Mouse (Mus musculus) midbrain, embryonic 14.5 days (tissue): ENCODE data around the gene Mms19. TPM values are rescaled to one million over a fixed set of nuclear protein-coding genes. Genes with fewer than 3 reads are reported as not detected.

ENCODE experiments used
- ATAC-seq: fragments of 200-750 bp; cut with Nextera tagmentation; 2 replicates; pipeline ENCODE4 v1.8.0; 2017; ENCODE audit warnings: moderate number of reproducible peaks, moderate library complexity; ENCODE audit not compliant: low FRiP score, low TSS enrichment
- DNase-seq: peaks from one replicate; pipeline ENCODE4 v3.0.0-alpha.2; 2015
- H3K27ac ChIP-seq: fragments of 300-500 bp; sonication (generic); replicated peaks from 2 replicates; pipeline ENCODE4 v1.5.1; 2014; ENCODE audit warnings: mild to moderate bottlenecking, low read depth, low read length, moderate library complexity
- H3K27me3 ChIP-seq: fragments of 300-500 bp; sonication (generic); 2 replicates; pipeline ENCODE4 v1.6.1; 2014; ENCODE audit warnings: low read length, control low read depth, mixed read lengths; ENCODE audit not compliant: control insufficient read depth, insufficient read depth
- H3K36me3 ChIP-seq: fragments of 300-500 bp; sonication (generic); 2 replicates; pipeline ENCODE4 v1.6.1; 2014; ENCODE audit warnings: low read length, control low read depth; ENCODE audit not compliant: control insufficient read depth, insufficient read depth
- H3K4me1 ChIP-seq: fragments of 300-500 bp; sonication (generic); 2 replicates; pipeline ENCODE4 v1.6.1; 2014; ENCODE audit warnings: mild to moderate bottlenecking, antibody characterized with exemption, low read length, control low read depth; ENCODE audit not compliant: control insufficient read depth, insufficient read depth
- H3K4me2 ChIP-seq: fragments of 300-500 bp; sonication (generic); 2 replicates; pipeline ENCODE4 v1.6.1; 2014; ENCODE audit warnings: mild to moderate bottlenecking, low read length, moderate library complexity
- H3K4me3 ChIP-seq: fragments of 300-500 bp; sonication (generic); replicated peaks from 2 replicates; pipeline ENCODE4 v1.5.1; 2014; ENCODE audit warnings: low read depth, low read length
- H3K9ac ChIP-seq: fragments of 300-500 bp; sonication (generic); replicated peaks from 2 replicates; pipeline ENCODE4 v1.6.1; 2014; ENCODE audit warnings: mild to moderate bottlenecking, low read length, moderate library complexity
- H3K9me3 ChIP-seq: fragments of 300-500 bp; sonication (generic); 2 replicates; pipeline ENCODE4 v1.6.1; 2016; ENCODE audit warnings: low read length, control low read depth, mixed read lengths; ENCODE audit not compliant: control insufficient read depth
- WGBS: fragments of 180-500 bp; shearing (Covaris S2); extraction: QIAGEN DNeasy Blood & Tissue Kit; methylation state at CpG from one replicate; pipeline ENCODE4 v1.1.7; 2014; 5-methylcytosine and 5-hydroxymethylcytosine counted together
- polyA plus RNA-seq: library from polyadenylated mRNA; unstranded; fragments of >200 nt; fragmentation: Nextera tagmentation; extraction: Ambion mirVana; gene quantifications from 2 replicates; pipeline ENCODE4 v1.2.1, GENCODE M21; 2014

Gene Mms19
- polyA plus RNA-seq, 1 experiment from 2014 or later, result 30.4 TPM

DNA sequence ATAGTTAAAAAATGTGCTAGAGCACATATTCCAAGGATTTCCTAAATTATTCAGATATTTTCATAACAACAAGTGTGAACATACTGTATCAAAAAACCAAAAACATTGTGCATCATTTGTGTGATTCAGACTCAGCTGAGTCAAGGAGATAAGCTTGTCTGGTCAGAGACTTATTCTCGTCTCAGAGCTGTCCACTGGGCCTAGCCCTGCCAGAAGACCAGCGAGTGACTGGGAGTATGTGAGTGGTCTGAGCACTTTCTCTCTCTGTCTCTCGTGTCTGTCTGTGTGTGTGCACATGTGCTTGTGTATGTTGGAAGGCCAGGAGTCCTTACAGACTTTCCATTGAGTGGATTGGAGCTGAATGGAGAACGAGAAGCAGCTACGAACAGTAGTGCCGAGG, 34.0 kb upstream of the Mms19 start:
- ATAC-seq (no peak), DNase-seq (no peak)
- no peaks in the 10 kb centered on the region for H3K9me3 ChIP-seq
- no peak overlapping the region for H3K9ac ChIP-seq
- no peaks in the 10 kb centered on the region for H3K4me1 ChIP-seq
- no peak overlapping the region for H3K4me3 ChIP-seq
- H3K4me2 ChIP-seq, result no peak overlapping the region
- WGBS, result 83% methylated on average over 6 of the region's 6 CpGs
- H3K27me3 ChIP-seq, result no peaks in the 10 kb centered on the region
- no peak overlapping the region for H3K27ac ChIP-seq
- H3K36me3 ChIP-seq, result no peaks in the 10 kb centered on the region

DNA sequence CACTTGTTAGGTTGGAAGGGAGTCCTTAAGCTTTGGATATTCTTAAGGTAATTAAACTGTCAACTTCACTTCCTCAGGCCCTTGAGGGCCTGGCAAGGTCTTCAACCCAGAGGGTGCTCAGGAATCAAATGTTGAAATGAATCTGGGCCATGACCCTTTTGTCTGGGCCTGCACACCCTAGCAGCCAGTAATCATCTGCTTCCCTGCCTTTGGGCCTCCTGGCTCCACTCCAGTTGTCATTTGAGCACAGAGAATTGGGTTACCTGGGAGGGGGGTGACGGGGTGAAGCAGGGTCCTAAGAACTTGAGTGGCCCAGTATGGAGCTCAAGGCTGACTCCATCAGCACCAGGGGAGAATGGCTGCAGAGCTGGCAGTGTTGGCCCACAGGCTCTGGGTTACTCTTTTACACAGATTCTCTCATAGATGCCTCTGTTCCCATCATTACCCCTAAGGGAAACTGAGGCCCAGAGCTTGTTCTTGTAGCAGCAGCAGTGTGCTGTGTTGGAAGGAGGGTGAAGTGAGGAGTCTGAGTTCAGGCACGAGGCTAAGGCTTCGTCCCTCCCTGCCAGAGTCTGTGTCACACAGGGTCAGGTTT, 33.4 kb upstream of the Mms19 start:
- DNase-seq (no peak), ATAC-seq (no peak)
- no peak overlapping the region for H3K9ac ChIP-seq
- no peaks in the 10 kb centered on the region for H3K27me3 ChIP-seq
- no peaks in the 10 kb centered on the region for H3K9me3 ChIP-seq
- H3K4me2 ChIP-seq, result no peak overlapping the region
- H3K27ac ChIP-seq, result no peak overlapping the region
- H3K36me3 ChIP-seq, result no peaks in the 10 kb centered on the region
- H3K4me3 ChIP-seq, result no peak overlapping the region
- WGBS, result 88% methylated on average over 3 of the region's 3 CpGs
- no peaks in the 10 kb centered on the region for H3K4me1 ChIP-seq

DNA sequence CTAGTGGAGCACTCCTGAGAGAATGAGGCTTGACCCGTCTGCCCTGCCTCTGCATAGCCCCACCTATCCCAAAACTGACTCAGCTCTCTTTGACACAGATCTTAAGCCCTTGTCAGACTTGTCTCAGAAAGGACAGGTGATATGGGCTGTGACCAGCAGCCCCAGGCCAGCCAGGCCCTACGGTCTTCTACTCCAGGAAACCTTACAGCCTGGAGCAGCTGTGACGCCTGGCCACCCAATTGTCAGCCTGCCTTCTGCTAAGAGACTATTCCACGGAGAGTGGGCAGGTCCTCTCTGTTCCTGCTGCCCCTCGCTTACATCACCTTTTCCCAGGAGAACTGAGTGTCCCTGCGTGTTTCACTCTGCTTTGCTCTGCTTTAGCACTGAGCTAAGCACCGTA, 30.2 kb upstream of the Mms19 start:
- no peak overlapping the region for H3K4me2 ChIP-seq
- H3K27ac ChIP-seq, result no peak overlapping the region
- H3K36me3 ChIP-seq, result no peaks in the 10 kb centered on the region
- ATAC-seq (no peak), DNase-seq (no peak)
- no peak overlapping the region for H3K9ac ChIP-seq
- WGBS, result 81% methylated on average over 7 of the region's 7 CpGs
- no peaks in the 10 kb centered on the region for H3K9me3 ChIP-seq
- H3K4me1 ChIP-seq, result no peaks in the 10 kb centered on the region
- H3K4me3 ChIP-seq, result no peak overlapping the region
- no peaks in the 10 kb centered on the region for H3K27me3 ChIP-seq

DNA sequence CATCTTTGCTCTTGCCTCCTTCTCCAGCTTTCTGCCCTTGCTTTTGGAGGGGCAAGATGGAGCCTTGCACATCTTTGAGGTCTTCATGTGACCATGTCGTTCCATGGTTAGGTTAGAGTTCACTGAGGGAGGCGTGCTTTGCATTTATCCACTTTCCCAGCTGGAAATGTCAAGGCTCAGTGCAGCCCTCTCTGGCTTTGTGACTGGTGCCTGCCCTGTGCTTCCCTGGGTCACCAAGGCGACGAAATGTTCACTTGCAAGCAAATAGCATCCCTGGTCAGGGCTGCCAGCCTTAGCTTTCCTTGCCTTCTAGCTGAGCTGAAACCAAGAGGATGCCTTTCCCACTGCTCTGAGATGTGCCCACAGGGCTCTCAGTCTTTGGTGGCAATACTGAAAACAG, 29.5 kb upstream of the Mms19 start:
- Histone ChIP-seq H3K4me1 (no peaks in the 10 kb centered on the region), H3K9ac (no peak overlapping the region), H3K4me2 (no peak overlapping the region), H3K27me3 (no peaks in the 10 kb centered on the region), H3K4me3 (no peak overlapping the region), H3K27ac (no peak overlapping the region), H3K36me3 (no peaks in the 10 kb centered on the region), H3K9me3 (no peaks in the 10 kb centered on the region)
- 36% methylated on average over 4 of the region's 4 CpGs for WGBS
- DNase-seq (no peak), ATAC-seq (no peak)

DNA sequence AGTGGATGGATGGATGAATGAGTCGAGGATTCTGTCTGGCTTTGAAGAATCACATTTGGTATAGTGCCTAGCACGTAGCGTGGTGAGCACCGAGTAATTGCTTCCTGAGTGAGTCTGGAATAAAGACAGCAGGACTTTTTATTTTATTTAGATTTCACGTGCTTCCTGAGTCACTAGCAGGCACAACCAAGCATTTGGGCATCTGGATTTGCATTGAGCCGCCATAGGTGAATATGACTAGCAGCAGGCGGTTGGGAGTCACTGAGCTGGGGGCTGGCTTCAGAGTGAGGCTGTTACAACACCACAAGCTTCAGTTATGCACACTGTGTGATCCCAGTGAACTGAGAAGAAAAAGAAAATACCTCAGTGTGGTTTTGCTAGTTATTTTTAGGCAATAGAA, 28.1 kb upstream of the Mms19 start:
- 73% methylated on average over 7 of the region's 7 CpGs for WGBS
- DNase-seq, result no peak

DNA sequence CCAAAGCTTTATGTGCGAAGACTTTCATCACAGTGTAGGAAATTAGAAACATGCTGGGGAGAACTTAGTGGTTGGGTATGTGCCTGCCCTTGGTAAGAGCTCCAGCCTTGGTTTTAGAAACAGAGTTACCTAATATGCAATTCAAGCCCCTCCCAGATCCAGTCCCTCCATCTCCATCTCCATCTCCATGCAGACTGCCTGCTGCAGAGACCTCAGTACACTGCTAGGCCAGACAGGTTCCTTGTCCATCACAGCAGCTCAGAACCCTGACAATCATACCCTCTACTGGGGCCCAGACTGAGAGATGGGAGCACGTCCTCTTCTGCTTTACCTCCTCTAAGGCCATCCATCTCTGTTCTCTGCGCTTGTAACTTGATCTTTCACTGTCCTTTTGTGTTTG, 27.6 kb upstream of the Mms19 start:
- no peak overlapping the region for H3K9ac ChIP-seq
- ATAC-seq (no peak), DNase-seq (no peak)
- no peak overlapping the region for H3K27ac ChIP-seq
- H3K4me2 ChIP-seq, result no peak overlapping the region
- 64% methylated on average over 3 of the region's 3 CpGs for WGBS
- H3K4me1 ChIP-seq, result no peaks in the 10 kb centered on the region
- no peaks in the 10 kb centered on the region for H3K9me3 ChIP-seq
- no peaks in the 10 kb centered on the region for H3K27me3 ChIP-seq
- no peak overlapping the region for H3K4me3 ChIP-seq
- H3K36me3 ChIP-seq, result no peaks in the 10 kb centered on the region

More for the DNA sequence above, 28.1 kb upstream of the Mms19 start:
- Histone ChIP-seq H3K27ac (no peak overlapping the region), H3K36me3 (no peaks in the 10 kb centered on the region), H3K4me3 (no peak overlapping the region), H3K9me3 (no peaks in the 10 kb centered on the region), H3K27me3 (no peaks in the 10 kb centered on the region), H3K4me2 (no peak overlapping the region), H3K9ac (no peak overlapping the region), H3K4me1 (no peaks in the 10 kb centered on the region)
- ATAC-seq, result no peak

DNA sequence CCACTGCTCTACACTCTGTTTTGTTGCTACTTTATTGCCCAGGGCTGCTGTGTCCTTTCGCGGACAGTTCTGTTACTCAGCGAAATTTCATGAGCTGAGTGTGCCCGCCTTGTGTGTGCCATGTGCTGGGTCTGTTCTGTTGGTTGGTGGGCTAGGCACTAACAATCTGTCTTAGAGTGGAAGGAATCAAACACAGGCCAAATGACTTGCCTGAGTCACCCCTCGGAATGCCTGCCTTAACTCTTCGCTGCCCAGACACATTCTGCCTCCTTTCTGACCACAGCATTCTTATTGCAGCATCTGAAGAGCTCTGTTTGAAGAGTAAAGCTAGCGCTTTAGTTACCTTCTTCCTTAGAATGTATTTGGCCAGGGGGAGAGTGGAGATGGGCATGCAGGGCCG, 25.6 kb upstream of the Mms19 start:
- no peak overlapping the region for H3K4me3 ChIP-seq
- H3K9me3 ChIP-seq, result no peaks in the 10 kb centered on the region
- H3K4me2 ChIP-seq, result no peak overlapping the region
- no peaks in the 10 kb centered on the region for H3K36me3 ChIP-seq
- H3K4me1 ChIP-seq, result no peaks in the 10 kb centered on the region
- no peak overlapping the region for H3K9ac ChIP-seq
- WGBS, result 77% methylated on average over 8 of the region's 8 CpGs
- no peaks in the 10 kb centered on the region for H3K27me3 ChIP-seq
- ATAC-seq, result no peak
- H3K27ac ChIP-seq, result no peak overlapping the region
- DNase-seq, result no peak

DNA sequence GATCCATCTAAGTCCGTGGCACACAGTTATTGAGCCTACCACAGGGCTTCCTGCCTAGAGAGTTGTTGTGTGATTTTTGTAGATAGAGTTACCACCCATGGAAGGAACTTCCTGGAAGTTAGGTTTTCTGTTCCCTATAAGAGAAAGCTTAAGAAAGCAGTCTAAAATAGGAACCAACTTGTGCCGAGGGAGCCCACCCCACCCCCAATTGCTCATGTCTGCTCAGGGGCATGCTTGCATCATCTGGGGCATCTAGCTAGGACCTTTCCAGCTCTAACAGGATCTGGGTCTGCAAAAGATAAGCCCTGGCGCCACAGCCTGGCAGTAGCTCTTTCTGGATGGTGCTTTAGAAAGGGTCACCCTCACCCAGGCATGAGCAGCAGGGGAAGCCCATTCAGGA, 24.7 kb upstream of the Mms19 start:
- no peak overlapping the region for H3K27ac ChIP-seq
- no peak for DNase-seq
- no peak for ATAC-seq
- no peak overlapping the region for H3K4me3 ChIP-seq
- H3K4me1 ChIP-seq, result no peaks in the 10 kb centered on the region
- H3K9ac ChIP-seq, result no peak overlapping the region
- H3K27me3 ChIP-seq, result no peaks in the 10 kb centered on the region
- H3K9me3 ChIP-seq, result no peaks in the 10 kb centered on the region
- H3K36me3 ChIP-seq, result no peaks in the 10 kb centered on the region
- no peak overlapping the region for H3K4me2 ChIP-seq
- WGBS, result 81% methylated on average over 3 of the region's 3 CpGs

DNA sequence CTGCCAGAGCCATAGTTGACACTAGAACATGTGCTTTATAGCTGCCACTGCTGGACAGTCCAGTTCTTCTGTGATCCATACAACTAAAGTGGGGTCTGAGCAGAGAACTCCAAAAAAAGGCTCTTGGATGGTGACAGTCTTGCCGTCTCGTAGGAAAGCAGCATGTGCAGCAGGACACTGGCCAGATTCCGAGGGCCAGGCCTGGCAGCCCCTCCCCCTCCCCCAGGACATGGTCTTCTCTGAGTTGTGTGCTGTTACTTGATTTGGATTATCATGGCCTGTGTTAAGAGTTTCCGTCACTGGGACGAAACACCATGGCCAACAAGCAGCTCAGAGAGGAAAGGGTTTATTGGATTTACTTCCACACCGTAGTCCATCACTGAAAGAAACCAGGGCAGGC, 23.3 kb upstream of the Mms19 start:
- Histone ChIP-seq H3K4me3 (no peak overlapping the region), H3K27me3 (no peaks in the 10 kb centered on the region), H3K36me3 (no peaks in the 10 kb centered on the region), H3K9me3 (no peaks in the 10 kb centered on the region), H3K4me1 (no peaks in the 10 kb centered on the region), H3K4me2 (no peak overlapping the region), H3K9ac (no peak overlapping the region), H3K27ac (no peak overlapping the region)
- WGBS, result 82% methylated on average over 6 of the region's 6 CpGs
- no peak for ATAC-seq
- no peak for DNase-seq
